Mouse (Mus musculus): ENCODE results near the gene 1700024P04Rik.
"Not testable (repeated sequence)": the region's sequence is repeated elsewhere in the genome, so short reads cannot be mapped to it uniquely, and the experiment has no call there.

The 1700024P04Rik gene

DNA sequence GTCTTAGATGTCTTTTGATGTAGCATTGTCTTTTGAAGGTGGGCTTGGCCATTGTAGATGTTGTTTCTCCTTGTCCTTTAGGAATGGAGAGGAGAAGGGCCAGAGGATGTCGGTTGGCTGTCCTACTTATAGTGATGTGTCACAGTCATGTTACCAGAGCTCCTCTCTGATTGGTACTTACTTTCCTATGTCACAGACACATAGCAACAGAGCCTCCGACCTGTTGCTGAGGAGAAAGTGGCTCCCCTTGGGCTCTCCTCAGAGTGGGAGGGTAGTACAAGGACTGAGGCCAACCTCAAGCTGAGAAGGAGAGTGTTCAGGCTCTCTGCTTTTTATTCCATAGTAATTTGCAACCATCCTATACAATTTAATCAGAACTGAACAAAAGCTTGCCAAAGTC, at the start of gene 1700024P04Rik:
1700024P04Rik (minus strand) TSS at position 101 of the 400 bp plus-strand sequence.
- DNase-seq: no peak

DNA sequence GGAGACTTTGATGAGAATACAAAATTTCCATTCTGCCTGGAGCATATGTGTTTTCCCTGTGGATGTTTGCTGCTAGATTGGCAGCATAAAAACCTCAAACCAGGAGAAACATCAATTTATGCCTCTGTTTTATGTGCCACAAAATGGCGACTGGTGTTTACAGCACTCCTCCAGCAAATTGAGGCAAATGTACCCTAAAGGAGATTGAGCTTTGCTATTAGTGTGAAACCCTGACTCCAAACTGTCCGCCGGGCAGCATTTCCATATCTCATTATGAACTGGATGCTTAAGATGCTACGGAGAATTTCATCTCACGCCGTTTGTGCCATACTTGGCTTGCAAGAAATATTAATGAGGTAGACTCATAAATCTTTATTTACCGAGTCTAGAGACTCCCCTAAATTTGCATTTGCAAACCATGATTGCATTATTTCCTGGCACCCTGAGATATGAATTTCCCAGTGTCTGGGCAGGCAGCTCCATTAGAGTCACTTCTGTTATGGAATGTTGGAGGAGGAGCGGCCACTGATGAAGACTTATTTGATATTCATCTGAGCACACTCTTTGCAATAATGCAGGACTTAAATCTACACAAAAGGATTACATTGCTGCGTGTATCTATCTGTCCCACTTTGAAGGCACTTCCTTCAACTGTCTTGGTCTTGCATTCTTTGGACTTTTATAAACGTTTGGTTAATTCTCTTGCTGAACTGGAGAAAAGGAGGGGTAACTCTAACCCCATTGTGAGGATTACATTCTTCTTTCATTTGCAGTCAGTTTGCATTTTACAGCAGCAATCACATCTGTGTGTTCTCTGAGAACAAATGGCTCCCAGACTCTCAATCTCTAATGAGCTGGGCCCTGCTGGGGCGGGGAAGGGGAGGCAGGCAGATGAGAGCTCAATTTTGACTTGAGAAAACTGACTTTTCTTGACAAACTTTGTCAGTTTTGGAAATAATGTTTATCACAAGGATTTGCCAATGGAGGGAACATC, 47.2 kb upstream of the 1700024P04Rik start:
- no peak for DNase-seq

DNA sequence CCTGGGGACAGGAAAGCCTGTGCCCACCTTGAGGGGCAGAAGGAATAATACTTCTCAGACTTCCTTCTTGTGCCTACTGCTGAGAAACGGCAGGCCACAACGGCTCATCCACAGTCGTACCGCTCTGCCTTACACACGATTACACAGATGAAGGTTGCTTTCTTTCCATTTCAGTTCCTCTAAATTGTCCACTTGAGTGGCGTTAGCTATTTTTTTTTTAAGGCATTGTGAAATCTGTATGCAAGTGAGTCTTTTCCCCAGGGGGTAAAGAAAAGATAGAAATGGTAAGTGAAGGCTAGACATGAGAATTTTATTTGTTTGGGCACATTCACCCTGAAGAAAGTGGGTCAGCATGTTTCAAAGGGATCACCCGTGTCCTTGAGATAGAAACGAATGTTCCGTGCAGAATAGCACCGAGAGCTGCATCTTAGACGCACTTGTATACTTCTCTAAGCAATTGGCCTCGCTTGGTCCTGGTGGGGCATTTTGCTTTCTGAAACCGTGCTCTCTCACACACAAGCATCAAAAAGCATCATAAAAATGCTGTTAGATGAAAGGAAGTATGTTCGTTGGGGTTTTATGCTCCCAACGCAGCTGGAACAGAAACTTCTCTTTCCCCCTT, 46.3 kb upstream of the 1700024P04Rik start:
- DNase-seq: no peak

GRCm38 (mm10) chr13:99025268-99025667, 40.9 kb upstream of the 1700024P04Rik start:
- no peak for DNase-seq

- no peak for DNase-seq
Observed at GRCm38 (mm10) chr13:99022036-99022435, 37.7 kb upstream of the 1700024P04Rik start.

GRCm38 (mm10) chr13:99021181-99021580, 36.8 kb upstream of the 1700024P04Rik start:
- DNase-seq: no peak

GRCm38 (mm10) chr13:99019831-99020669, 35.7 kb upstream of the 1700024P04Rik start:
- DNase-seq: no peak

DNA sequence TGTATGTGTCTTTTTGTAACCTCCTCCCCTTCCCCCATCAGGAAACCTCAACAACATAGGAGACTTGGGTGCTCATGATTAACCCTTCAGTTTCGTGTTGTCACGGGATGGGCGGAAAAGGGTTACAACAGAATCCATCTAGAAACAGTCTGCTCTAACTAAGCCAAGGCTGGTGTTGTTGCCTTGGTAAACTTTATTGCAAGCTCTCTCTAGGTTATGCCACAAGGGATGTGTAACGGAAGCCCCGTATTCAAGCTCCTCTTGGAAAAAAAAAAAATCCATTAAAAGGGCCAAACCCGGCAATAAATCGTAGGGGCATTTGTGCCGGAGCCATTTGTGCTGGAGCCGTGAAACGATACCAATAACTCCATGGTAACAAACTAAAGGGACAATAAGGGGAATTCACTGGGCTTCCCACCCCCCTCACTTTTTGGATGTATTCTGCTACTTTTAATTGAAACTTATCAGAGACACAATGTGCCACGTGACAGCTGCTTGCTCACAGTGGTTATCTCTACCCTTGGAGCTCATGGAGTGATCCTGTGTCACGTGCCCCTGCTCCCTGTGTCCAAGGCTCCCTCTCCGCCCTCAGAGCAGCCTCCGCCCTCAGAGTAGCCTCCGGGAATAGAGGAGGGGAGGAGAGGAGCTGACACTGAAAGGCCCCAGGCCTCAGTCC, 34.3 kb upstream of the 1700024P04Rik start:
- no peak for DNase-seq

DNA sequence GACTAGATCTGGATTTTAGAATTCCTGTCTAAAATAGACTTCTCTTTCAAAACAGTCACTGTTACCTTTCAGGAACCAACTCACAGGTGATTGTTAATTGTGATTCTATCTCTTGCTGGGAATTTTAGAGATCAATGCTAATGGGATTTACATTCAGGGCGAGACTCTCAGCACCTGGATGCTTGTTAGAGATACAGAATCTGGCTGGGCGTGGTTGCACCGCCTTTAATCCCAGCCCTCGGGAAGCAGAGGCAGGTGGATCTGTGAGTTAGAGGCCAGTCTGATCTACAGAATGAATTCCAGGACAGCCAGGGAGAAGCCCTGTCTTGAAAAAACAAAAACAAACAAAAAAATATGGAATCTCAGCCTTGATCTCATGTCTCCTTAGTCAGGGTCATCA, 32.3 kb upstream of the 1700024P04Rik start:
- DNase-seq: no peak

- peak in 1 of 2 experiments; percentile 16 for DNase-seq
Observed at GRCm38 (mm10) chr13:99012891-99013290, 28.5 kb upstream of the 1700024P04Rik start.

- DNase-seq: no peak
Observed at GRCm38 (mm10) chr13:99008013-99008412, 23.6 kb upstream of the 1700024P04Rik start.

- no peak for DNase-seq
Observed at GRCm38 (mm10) chr13:99006389-99007099, 22.2 kb upstream of the 1700024P04Rik start.

DNA sequence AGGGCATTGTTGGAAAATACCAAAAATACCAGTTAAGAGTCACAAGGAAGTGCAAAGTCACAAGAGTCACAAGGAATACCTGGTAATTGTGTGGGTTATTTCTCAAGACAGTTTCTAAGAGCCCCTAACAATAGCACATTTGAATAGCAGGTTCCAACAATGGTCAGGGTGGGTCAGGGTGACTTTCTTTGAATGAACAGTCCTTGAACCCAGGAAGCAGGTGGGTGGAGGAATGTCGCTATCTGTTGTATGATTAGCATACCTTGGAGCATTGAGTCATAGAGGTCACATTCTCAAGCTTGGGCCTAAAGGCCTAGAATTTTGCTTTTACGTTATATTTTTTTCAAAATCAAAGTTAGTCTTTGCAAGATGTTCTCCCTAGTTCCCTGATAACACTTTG, 17.3 kb upstream of the 1700024P04Rik start:
- DNase-seq: not testable (repeated sequence)

DNA sequence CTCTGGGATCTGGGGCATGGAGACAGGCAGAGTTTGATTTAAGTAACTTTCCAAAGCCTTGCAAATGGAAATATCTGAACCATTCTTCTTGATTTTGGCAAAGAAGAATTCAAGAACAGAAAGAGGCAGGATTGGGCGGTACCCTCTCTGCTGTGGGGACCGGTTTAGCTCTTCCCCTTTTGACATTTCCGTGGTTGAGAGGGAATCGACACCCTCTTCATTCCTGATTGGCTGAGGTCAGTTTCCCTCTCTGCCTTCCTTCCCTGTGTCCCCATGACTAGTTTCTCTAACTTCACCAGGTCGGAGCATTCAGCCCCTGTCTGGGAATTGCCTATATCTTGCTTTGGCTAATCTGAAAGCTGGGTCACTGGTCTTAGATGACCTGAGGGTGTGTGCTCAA, 12.7 kb upstream of the 1700024P04Rik start:
- DNase-seq: no peak

- DNase-seq: no peak
Observed at GRCm38 (mm10) chr13:98977070-98977785, 7.1 kb downstream of the 1700024P04Rik start.

DNA sequence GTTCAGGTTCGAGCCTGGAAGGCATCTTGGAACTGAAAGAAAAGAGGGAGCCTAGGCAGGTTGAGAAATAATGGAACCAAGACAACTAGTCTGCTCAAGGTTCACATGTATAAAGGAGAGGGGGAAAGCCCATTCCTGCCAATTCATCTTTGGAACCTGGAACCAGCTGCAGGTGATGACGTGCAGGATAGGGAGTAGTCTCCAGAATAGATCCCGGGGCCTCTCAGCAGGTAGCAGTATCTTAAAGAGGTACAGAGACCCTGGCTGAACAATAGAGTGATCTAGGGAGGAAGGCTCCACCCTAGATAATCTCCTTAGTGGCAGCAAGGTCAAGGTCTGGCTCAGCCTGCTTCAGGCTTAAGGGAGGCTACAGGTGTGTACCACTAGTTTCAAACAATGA, 8.3 kb downstream of the 1700024P04Rik start:
- DNase-seq: not testable (repeated sequence)

DNA sequence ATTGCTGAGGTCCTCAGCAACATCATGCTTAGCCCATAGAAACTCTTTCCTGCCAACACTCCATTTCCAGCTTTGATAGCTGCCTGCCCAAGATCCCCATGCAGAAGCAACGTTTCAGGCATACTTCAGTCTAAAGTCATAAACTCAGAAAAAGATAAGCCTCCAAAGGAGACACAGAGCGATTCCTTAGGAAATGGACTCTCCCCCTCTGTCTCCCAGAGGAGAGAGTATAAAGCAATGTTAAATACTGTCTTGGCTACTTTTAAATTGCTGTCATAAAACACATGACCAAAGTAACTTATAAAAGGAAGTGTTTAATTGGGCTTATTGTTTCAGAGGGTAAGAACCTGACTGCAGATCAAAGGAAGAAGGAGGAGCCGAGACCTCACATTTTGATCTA, 12.3 kb downstream of the 1700024P04Rik start:
- DNase-seq: no peak

GRCm38 (mm10) chr13:98971641-98972040, 12.7 kb downstream of the 1700024P04Rik start:
- DNase-seq: no peak

DNA sequence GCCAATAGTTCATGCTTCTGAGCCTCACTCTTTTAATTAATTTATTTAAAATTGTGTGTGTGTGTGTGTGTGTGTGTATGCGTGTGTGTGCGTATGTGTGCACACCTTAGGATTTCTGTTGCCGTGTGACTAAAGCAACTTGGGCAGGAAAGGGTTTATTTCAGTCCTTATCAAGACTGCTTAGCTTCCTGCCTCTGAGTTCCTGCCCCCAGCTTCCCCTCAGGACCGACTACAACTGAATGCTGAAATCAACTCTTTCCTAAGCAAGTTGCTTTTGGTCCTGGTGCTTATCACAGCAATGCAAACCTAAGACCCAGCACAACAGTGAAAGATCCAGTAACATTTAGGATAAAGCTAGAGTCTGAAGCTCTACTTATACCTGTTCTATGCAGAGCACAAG, 15.8 kb downstream of the 1700024P04Rik start:
- no peak for DNase-seq

DNA sequence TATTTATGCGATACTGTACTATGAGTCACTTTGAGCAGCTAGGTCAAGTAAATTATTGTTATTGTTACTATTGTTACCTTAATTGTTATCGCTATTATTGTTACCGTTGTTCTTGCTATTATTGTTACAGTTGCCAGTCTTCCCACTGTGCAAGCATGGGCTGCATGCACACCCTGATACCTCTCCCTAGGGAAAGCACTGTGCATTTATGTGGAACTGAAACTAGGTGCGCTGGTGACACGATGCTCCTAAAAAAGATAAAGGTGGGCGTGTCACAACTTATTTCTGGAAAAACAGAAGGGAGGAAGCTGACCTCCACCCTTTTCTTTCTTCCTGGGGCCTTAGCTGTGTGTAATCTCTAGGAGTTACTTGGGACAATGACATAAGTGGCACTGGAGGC, 16.4 kb downstream of the 1700024P04Rik start:
- DNase-seq: no peak

- DNase-seq: peak; percentile 52 to 56
Observed at GRCm38 (mm10) chr13:98966583-98966982, 17.8 kb downstream of the 1700024P04Rik start.
